Mouse (Mus musculus) MEL-GATA-1-ER (cell line): ENCODE measurements around the gene Gm17087.

ENCODE experiments used
- DNase-seq: peaks from one replicate; pipeline ENCODE4 v3.0.0-alpha.2; 2012; ENCODE audit warnings: low read depth; ENCODE audit errors: extremely low read depth

Gm17087 gene

DNA sequence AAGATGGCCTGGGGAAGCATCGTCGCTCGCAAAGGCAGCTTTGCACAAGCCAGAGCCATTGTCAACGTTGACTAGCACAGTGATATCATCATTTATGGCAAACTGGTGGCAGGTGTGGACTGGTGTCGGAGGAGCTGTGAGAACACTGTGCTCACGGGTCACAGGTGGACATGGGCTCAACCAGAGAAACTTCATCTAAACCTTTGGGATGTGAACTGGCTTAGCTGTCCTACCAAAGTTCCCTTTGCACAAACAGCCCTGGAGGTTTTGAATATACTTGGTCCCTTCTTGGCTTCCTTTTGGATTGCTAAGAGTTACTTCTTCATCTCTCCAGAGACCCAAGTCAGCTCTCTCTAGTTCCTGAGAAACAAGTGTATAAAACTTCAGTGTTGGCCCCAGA lies at the start of gene Gm17087:
Gene Gm17087 (minus strand): TSS at position 101 of the 400 bp plus-strand sequence.
- no peak for DNase-seq

DNA sequence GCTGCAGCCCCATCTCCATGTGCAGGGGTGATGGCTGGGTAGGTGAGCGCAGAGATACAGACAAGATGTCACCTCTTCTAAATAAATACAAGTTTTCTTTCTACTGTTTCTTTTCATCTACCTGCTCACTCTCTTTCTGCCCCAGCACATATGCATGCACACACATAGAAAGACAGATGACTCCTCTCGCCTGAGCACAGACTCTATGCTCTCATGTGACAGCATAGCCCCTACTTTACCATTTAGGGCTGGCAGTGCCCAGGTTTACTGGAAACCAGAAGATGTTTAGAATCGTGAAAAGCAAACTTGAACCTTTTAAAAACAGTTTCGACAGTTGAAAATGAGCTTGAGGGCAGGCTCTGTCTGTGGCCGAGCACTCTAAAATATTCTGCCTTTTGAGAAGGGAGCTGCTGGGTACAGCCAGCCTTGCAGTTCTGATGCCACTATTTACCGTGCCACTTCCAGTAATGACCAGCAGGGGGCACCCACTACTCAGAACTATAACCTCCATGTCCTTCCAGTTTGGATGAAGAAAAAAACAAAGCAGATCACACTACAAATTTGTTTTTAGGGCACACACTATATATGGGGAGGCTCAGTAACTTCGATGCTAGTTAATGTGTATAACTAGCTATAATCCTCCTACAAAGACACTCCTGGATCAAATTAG lies 47.3 kb upstream of the Gm17087 start:
- peak; percentile 39 for DNase-seq

DNA sequence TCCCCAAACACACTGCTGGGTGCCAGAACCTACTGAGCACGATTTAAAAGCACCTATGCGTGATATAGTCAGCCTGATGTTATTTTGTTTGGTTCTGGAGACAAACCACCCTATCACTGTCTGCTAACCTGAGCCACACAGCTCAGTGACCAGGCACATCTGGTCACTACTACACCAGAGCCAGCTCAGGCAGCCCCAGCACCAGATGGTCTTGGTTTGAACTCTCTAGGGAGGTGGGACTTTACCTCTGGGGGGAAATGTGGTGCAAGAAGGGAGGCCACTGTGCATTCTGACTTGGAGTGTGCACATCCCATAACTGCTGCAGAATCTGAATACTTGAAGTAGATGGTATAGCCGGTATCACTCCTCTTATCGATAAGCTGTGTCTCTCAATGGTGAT lies 45.2 kb upstream of the Gm17087 start:
- no peak for DNase-seq

DNA sequence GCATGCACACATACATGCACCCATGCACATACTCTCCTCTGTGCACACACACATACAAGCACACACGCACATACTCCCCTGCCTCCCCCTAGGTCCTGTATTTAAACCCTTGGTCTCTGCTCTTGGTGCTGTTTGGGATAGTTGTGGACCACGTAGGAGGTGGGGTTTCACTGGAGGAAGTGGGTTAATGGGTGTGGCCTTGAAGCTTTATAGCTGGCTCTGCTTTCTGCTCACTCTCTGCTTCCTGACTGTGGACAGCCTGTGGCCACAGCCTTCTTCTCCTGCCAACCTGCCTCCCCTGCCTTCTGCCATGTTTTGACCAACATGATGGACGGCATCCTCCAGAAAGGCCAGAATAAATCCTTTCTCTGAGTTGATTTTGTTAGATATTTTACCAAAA lies 39.9 kb upstream of the Gm17087 start:
- DNase-seq: no peak

DNA sequence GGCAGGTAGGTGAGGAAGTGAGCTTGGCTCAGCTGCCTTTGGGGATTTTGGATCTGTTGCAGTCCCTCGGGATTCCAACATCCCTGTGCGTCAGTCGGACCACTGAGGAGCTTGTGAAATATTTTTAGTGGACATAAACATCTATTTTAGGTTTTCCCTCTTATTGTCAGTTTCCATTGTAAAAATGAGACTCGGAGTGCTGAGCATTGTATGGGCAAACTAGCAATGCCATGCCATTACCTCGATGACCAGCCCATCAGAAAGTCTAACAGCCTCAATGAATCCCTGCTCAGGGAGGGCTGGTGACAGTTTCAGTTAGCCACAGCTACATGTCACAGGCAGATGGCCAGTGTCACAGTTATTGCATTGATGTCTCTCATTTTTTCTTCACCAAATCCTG lies 39.2 kb upstream of the Gm17087 start:
- no peak for DNase-seq

GRCm38 (mm10) chr17:8602976-8603375 lies 36.2 kb upstream of the Gm17087 start:
- no peak for DNase-seq

GRCm38 (mm10) chr17:8597790-8598189 lies 31.0 kb upstream of the Gm17087 start:
- peak; percentile 36 for DNase-seq

DNA sequence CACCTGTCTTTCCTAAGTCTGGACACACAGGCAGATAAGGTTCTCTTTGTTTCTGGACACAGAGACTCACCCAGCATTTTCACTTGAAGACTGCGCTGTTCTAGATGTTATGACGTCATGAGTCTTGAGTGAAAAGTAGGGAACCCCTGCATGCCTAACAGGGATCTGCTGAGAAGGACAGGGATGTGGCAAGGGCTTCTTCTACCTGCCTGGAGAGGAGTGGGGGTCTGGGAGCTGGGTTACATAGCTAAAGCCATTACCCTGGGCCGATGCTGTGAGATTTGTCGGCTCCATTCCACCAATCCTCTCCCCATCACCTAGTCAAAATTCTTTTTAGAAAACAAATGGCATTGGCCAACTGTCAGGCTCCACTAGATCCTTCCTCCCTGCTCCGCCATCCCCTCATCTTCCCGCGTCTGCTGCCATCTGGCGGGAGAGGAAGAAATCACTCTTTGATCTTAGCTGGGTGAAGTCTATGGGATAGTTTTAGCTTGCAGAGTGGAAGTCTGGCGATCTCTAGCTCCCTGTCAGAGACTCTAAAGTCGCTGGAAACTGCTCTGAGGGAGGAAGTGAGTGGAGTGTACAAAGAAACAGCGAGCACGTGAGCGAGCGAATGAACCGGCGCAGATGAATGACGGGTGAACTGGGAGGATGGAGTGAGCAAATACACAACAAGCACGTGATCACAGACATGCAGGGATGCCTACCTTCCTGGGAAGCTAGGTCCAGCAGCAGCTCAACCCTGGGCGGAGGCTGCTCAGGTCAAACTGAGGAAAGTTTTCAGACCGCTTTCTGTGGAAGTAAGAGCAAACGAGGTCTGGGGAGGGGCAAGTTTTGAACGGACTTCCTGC lies 25.9 kb upstream of the Gm17087 start:
- DNase-seq: peak; percentile 22

GRCm38 (mm10) chr17:8581579-8581978 lies 14.8 kb upstream of the Gm17087 start:
- DNase-seq: no peak

GRCm38 (mm10) chr17:8580360-8580759 lies 13.6 kb upstream of the Gm17087 start:
- DNase-seq: no peak

GRCm38 (mm10) chr17:8573542-8574260 lies 7.0 kb upstream of the Gm17087 start:
- peak; percentile 41 for DNase-seq

GRCm38 (mm10) chr17:8562886-8563280 lies 3.9 kb downstream of the Gm17087 start:
- no peak for DNase-seq

DNA sequence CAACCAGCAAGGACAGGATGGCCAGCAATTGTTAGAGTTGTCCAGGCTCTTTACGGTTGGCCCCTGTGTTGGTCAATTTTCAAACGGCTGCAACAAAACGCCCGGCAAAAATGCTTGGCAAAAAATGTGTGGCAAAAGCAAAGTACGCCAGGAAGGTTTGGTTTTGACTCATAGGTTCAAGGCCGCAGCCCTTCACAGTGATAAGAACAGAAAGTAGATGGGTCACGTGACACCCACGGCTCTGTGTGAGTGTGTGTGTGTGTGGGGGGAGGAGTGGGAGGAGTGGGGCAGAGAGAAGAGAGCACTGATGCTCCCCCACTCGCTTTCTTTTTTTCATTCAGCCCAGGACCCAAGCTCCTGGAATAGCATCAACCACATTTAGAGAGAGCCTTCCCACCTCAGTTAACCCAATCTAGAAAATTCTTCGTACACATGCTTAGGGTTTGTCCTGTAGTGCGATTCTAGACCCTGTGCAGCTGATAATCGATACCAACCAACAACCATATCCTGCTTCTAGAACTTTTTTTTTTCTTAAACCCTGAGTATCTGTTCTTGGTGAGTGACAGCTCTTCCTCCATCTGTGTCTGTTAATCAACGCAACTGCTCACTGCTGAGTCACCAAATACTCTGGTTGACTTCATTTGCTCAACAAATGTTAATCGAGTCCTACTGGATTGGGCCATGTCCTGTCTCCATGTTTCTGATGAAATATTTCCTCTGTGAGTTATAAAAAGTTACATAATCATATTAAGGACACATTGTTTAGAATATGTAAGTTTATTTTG lies 4.5 kb downstream of the Gm17087 start:
- DNase-seq: no peak

- no peak for DNase-seq
These were observed 8.8 kb downstream of the Gm17087 start for GRCm38 (mm10) chr17:8557926-8558325.

GRCm38 (mm10) chr17:8556223-8556622 lies 10.5 kb downstream of the Gm17087 start:
- DNase-seq: no peak

GRCm38 (mm10) chr17:8555785-8556184 lies 11.0 kb downstream of the Gm17087 start:
- no peak for DNase-seq

- no peak for DNase-seq
These were observed 12.5 kb downstream of the Gm17087 start for GRCm38 (mm10) chr17:8554219-8554618.

GRCm38 (mm10) chr17:8553601-8554000 lies 13.1 kb downstream of the Gm17087 start:
- no peak for DNase-seq

DNA sequence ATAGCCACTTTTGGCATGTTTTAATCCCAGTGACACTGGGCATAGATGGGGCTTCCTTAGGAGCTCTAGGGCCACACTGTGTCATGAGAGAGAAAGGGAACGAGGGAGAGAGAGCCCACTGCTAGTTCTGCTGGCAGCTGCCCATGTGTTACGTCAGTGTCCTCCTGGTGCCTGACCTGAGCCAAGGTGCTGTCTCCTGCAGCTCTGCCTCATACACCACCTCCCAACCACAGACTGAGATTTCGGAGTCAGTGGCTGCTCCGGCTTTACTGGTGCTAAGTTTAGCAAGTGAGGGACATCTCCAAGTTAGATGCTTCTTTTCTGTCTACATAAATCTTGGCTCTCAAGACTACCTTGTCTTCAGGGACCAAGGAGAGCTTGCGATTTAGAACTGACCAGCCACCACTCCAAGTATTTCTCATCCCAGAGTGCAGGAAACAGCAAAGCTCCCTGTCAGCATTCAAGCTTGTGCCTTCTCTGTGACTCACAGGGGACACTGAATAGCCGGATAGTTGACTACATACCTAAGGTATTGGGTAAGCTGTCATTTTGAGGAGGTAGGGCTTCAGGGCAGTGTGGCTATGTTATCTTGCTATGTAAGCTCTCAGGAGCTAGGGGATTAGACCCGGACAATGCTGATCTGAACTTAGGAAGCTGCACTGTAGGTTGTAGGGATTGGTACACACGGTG lies 14.3 kb downstream of the Gm17087 start:
- no peak for DNase-seq

DNA sequence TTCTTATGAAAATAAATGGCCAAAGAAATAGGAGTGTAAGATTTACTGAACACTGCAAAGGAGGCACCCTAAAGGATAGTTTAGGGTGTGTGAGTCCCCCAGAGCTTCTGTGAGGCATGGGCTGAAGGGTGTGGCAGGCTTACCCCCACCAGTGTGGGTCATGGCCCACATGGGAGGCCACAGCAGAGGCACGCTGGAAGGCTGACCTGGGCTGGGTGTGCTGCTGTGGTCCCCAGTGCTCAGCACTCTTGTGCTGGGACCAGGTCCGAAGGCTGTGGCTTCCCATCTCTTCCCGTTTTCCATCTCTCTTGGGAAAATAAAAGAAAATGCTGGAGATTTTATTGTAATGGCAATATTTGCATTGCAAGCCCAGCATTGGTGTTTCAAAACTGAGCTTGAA lies 15.1 kb downstream of the Gm17087 start:
- no peak for DNase-seq

- DNase-seq: no peak
These were observed 18.0 kb downstream of the Gm17087 start for GRCm38 (mm10) chr17:8548733-8549132.
